Mouse (Mus musculus) lung, postnatal 0 days (tissue): Measurements from ENCODE around the gene Cass4.

Experiments used
- CTCF ChIP-seq: IDR thresholded peaks from 2 replicates; pipeline ENCODE4 v1.5.1; 2016; ENCODE audit warnings: antibody characterized with exemption, mild to moderate bottlenecking
- EP300 ChIP-seq: IDR thresholded peaks from 2 replicates; pipeline ENCODE4 v1.6.1; 2016; ENCODE audit warnings: antibody characterized with exemption, mild to moderate bottlenecking, control low read depth

- no peak for TF ChIP-seq CTCF
- TF ChIP-seq EP300, result no peak
Observed at GRCm38 (mm10) chr2:172433746-172434145, 40.2 kb downstream of the Cass4 start.
